8 mouse cellular contexts compared by ENCODE assay signal in genomic region chr2:180566240-180566913, GRCm38 (mm10). TPM values are rescaled to one million over a fixed set of nuclear protein-coding genes. Genes with fewer than 3 reads are reported as not detected.
A peak's percentile ranks its signal among the peaks of the same experiment; 100 is the strongest.
DNase-seq lines count a peak whose midpoint lies in the region; TF ChIP-seq lines count a peak whose summit lies in the region.

No protein-coding gene starts in this region.

- H3K9ac ChIP-seq in heart, adult 2 months (ENCODE audit: low read depth, low read length): no peak overlapping the region

- no peak for TF ChIP-seq EP300 in heart, adult 2 months (IDR thresholded peaks at IDR 0.05; ENCODE audit: insufficient read depth, low read depth, low read length)

- intact Hi-C loops in heart, adult 2 months (cut with DNase I): loop anchor here (1.0 kb wide), 1 partner anchor 12 kb away; no protein-coding TSS in a partner anchor

- no peak overlapping the region for H3K4me3 ChIP-seq in heart, adult 2 months
- no peak overlapping the region for H3K4me3 ChIP-seq in heart, embryonic 10.5 days
- no peak overlapping the region for H3K4me3 ChIP-seq in cortical plate, adult 2 months (ENCODE audit: insufficient read depth, low read length)

- peaks cover 2% of the 10 kb centered on the region for H3K4me1 ChIP-seq in heart, adult 2 months (ENCODE audit: control insufficient read depth, insufficient read depth, low read length)
- peaks cover 11% of the 10 kb centered on the region; the same call in 1 of the 2 replicates for H3K4me1 ChIP-seq in heart, embryonic 10.5 days
- H3K4me1 ChIP-seq in cortical plate, adult 2 months (ENCODE audit: control insufficient read depth, insufficient read depth, low read length): no peaks in the 10 kb centered on the region

- 33% methylated on average over 13 of the region's 13 CpGs for WGBS in heart, adult 2 months
- 34% methylated on average over 13 of the region's 13 CpGs for WGBS in heart, embryonic 10.5 days

- no peaks in the 10 kb centered on the region for H3K36me3 ChIP-seq in heart, adult 2 months (ENCODE audit: control insufficient read depth, insufficient read depth, low read length)
- H3K36me3 ChIP-seq in heart, embryonic 10.5 days: no peaks in the 10 kb centered on the region

- TF ChIP-seq POLR2A in heart, adult 2 months (IDR thresholded peaks at IDR 0.05; ENCODE audit: insufficient read depth, low read depth, low read length): no peak
- no peak for TF ChIP-seq POLR2A in cortical plate, adult 2 months (IDR thresholded peaks at IDR 0.05; ENCODE audit: extremely low read depth, insufficient read depth, low read length)

- DNase-seq in heart, adult 2 months: peak; percentile 32 to 60
- no peak for DNase-seq in heart, embryonic 10.5 days (ENCODE audit: low spot score)
- DNase-seq in A20 (ENCODE audit: low read depth, low spot score) (peak; percentile 83), ZHBTc4 (ENCODE audit: low read depth, low spot score) (peak; percentile 82)
- DNase-seq in kidney, postnatal 36 days: peak; percentile 56 to 83
- DNase-seq in naive thymus-derived CD4-positive, alpha-beta T cell, adult 2 months (ENCODE audit: low read depth): peak; percentile 85
- DNase-seq in layer of hippocampus, adult 9-10 months (ENCODE audit: low spot score): no peak

- TF ChIP-seq CTCF in heart, adult 2 months (IDR thresholded peaks at IDR 0.05): peak; percentile 81
- peak; percentile 71 for TF ChIP-seq CTCF in cortical plate, adult 2 months (IDR thresholded peaks at IDR 0.05; ENCODE audit: extremely low read depth, insufficient read depth, low read length)

- no peaks in the 10 kb centered on the region for H3K79me2 ChIP-seq in heart, adult 2 months (replicated peaks; ENCODE audit: control insufficient read depth, insufficient read depth, low read length)

- no peak overlapping the region for H3K27ac ChIP-seq in heart, adult 2 months
- no peak overlapping the region for H3K27ac ChIP-seq in heart, embryonic 10.5 days
- H3K27ac ChIP-seq in cortical plate, adult 2 months (ENCODE audit: insufficient read depth, low read length): no peak overlapping the region

- H3K9me3 ChIP-seq in heart, embryonic 10.5 days: no peaks in the 10 kb centered on the region

- H3K27me3 ChIP-seq in heart, adult 2 months (ENCODE audit: control insufficient read depth, insufficient read depth, low read length): no peaks in the 10 kb centered on the region
- peaks cover 28% of the 10 kb centered on the region for H3K27me3 ChIP-seq in heart, embryonic 10.5 days (ENCODE audit: insufficient read depth, poor library complexity, severe bottlenecking)

RNA-seq across cellular contexts. Expression of gene Mrgbp, which starts 14.7 kb away (rescaled TPM):
- 10 to 100 TPM; 15.5 to 15.7 TPM for total RNA-seq in heart, adult 2 months (2021)
- polyA plus RNA-seq in heart, adult 2 months (2012; rRNA removed): 14.7 and 15.4 TPM in 2 replicates
- 25.7 and 32.9 TPM in 2 replicates for polyA plus RNA-seq in heart, embryonic 10.5 days (2016; fragmentation: Nextera tagmentation; extraction: Ambion mirVana)
- 26.3 and 29.6 TPM in 2 replicates for polyA plus RNA-seq in cortical plate, adult 2 months (2012; rRNA removed)

RNA-seq across cellular contexts. Expression of gene Ogfr, which starts 22.7 kb away (rescaled TPM):
- total RNA-seq in heart, adult 2 months (2021): 10 to 100 TPM; 29.7 to 35.3 TPM
- 23.4 and 42.0 TPM in 2 replicates for polyA plus RNA-seq in heart, adult 2 months (2012; rRNA removed)
- 72.0 and 81.2 TPM in 2 replicates for polyA plus RNA-seq in heart, embryonic 10.5 days (2016; fragmentation: Nextera tagmentation; extraction: Ambion mirVana)
- 38.5 and 39.1 TPM in 2 replicates for polyA plus RNA-seq in cortical plate, adult 2 months (2012; rRNA removed)

RNA-seq across cellular contexts. Expression of gene Col9a3, which starts 31.2 kb away (rescaled TPM):
- under 1 TPM in 1 of 2 experiments, not detected in 1; 0.29 TPM for total RNA-seq in heart, adult 2 months (2021)
- 0.29 and 0.57 TPM in 2 replicates for polyA plus RNA-seq in heart, adult 2 months (2012; rRNA removed)
- polyA plus RNA-seq in heart, embryonic 10.5 days (2016; fragmentation: Nextera tagmentation; extraction: Ambion mirVana): 19.7 and 19.9 TPM in 2 replicates
- 15.5 and 17.2 TPM in 2 replicates for polyA plus RNA-seq in cortical plate, adult 2 months (2012; rRNA removed)

Comparison
In these comparisons a context has a peak if more than half of its experiments do, and no peak if none do; other contexts are left out.
1. DNase-seq: peak in heart, adult 2 months (2 of 2), A20 (single experiment), ZHBTc4 (single experiment), kidney, postnatal 36 days (2 of 2) and naive thymus-derived CD4-positive, alpha-beta T cell, adult 2 months (single experiment); none in heart, embryonic 10.5 days (single experiment) and layer of hippocampus, adult 9-10 months (single experiment).
2. RNA of gene Col9a3, which starts 31.2 kb away (polyA plus RNA-seq): 19.7 to 19.9 TPM in heart, embryonic 10.5 days and 15.5 to 17.2 TPM in cortical plate, adult 2 months; 0.29 to 0.57 TPM in heart, adult 2 months; every median in the first group is over 10 times any median in the second.